ENCODE assay signal across 17 mouse cellular contexts in genomic region chr6:147329201-147329600, GRCm38 (mm10).
A peak's percentile ranks its signal among the peaks of the same experiment; 100 is the strongest.
DNase-seq lines count a peak whose midpoint lies in the region; ATAC-seq and TF ChIP-seq lines count a peak whose summit lies in the region.
"Had no signal": no experiment of that assay in that cellular context is flagged by ENCODE, and none has a peak within 500 bp of the region (broad histone marks: within the 10 kb centered on the region; RNA-seq: fewer than 3 reads in every experiment).

No protein-coding gene starts in this region.

- H3K27me3 ChIP-seq in hindbrain, embryonic 11.5 days (ENCODE audit: control insufficient read depth, insufficient read depth, low read length), result no peaks in the 10 kb centered on the region
- no peaks in the 10 kb centered on the region for H3K27me3 ChIP-seq in hindbrain, postnatal 0 days (ENCODE audit: insufficient read depth, low read length)
- H3K27me3 ChIP-seq: stomach, embryonic 15.5 days had no signal

- H3K4me1 ChIP-seq in hindbrain, embryonic 11.5 days (replicated peaks; ENCODE audit: control insufficient read depth, insufficient read depth, low read length), result no peaks in the 10 kb centered on the region
- no peaks in the 10 kb centered on the region for H3K4me1 ChIP-seq in hindbrain, postnatal 0 days (ENCODE audit: insufficient read depth, low read length)
- H3K4me1 ChIP-seq: stomach, embryonic 15.5 days had no signal

- H3K36me3 ChIP-seq in hindbrain, embryonic 11.5 days (ENCODE audit: control insufficient read depth, insufficient read depth, low read length), result no peaks in the 10 kb centered on the region
- no peaks in the 10 kb centered on the region for H3K36me3 ChIP-seq in hindbrain, postnatal 0 days (ENCODE audit: insufficient read depth, low read length)
- H3K36me3 ChIP-seq: stomach, embryonic 15.5 days had no signal

- no peak for ATAC-seq in hindbrain, embryonic 11.5 days (ENCODE audit: low FRiP score)
- no peak for ATAC-seq in hindbrain, postnatal 0 days
- ATAC-seq: hindbrain, embryonic 16.5 days; Patski had no signal

- WGBS in hindbrain, embryonic 11.5 days, result 87% methylated on average over 5 of the region's 5 CpGs
- WGBS in hindbrain, postnatal 0 days, result 76% methylated on average over 5 of the region's 5 CpGs

- H3K27ac ChIP-seq in hindbrain, embryonic 11.5 days (ENCODE audit: low read depth, low read length), result no peak overlapping the region
- H3K27ac ChIP-seq in hindbrain, postnatal 0 days, result no peak overlapping the region
- H3K27ac ChIP-seq: liver, embryonic 14.5 days; macrophage; stomach, embryonic 15.5 days had no signal

- H3K4me2 ChIP-seq in hindbrain, embryonic 11.5 days (replicated peaks; ENCODE audit: low read depth, low read length), result no peak overlapping the region
- no peak overlapping the region for H3K4me2 ChIP-seq in hindbrain, postnatal 0 days (ENCODE audit: low read depth, low read length)
- H3K4me2 ChIP-seq: stomach, embryonic 15.5 days had no signal

- H3K9me3 ChIP-seq in hindbrain, embryonic 11.5 days (ENCODE audit: control insufficient read depth, low read length), result no peaks in the 10 kb centered on the region
- H3K9me3 ChIP-seq in hindbrain, postnatal 0 days (ENCODE audit: low read length), result no peaks in the 10 kb centered on the region
- H3K9me3 ChIP-seq: stomach, embryonic 15.5 days had no signal

- H3K4me3 ChIP-seq in hindbrain, embryonic 11.5 days (ENCODE audit: low read depth, low read length), result no peak overlapping the region
- H3K4me3 ChIP-seq in hindbrain, postnatal 0 days (ENCODE audit: low read length), result no peak overlapping the region
- H3K4me3 ChIP-seq: stomach, embryonic 15.5 days had no signal

- peak; percentile 19 for DNase-seq in cerebellum, adult 9-10 months
- DNase-seq in cerebellum, postnatal 14 days, result no peak
- DNase-seq in frontal cortex, adult 2 months (ENCODE audit: extremely low spot score in 1 of 2, low spot score in 1 of 2), result peak; percentile 70 to 82
- DNase-seq in layer of hippocampus, postnatal 14 days (ENCODE audit: low spot score in 2 of 2), result peak; percentile 64 to 90
- peak; percentile 70 to 86 for DNase-seq in right cerebral cortex, postnatal 10 days (ENCODE audit: low spot score in 2 of 2)
- no peak for DNase-seq in hindbrain, embryonic 11.5 days (ENCODE audit: low spot score)
- no peak for DNase-seq in hindbrain, postnatal 0 days (ENCODE audit: low spot score)
- DNase-seq in adrenal gland, postnatal 36 days, result no peak
- DNase-seq: adrenal gland, adult 8-10 months; cerebellum, adult 18-20 months; kidney, adult 9 months; midbrain, embryonic 14.5 days had no signal

- H3K9ac ChIP-seq in hindbrain, embryonic 11.5 days (ENCODE audit: low read depth, low read length), result no peak overlapping the region
- no peak overlapping the region for H3K9ac ChIP-seq in hindbrain, postnatal 0 days (replicated peaks; ENCODE audit: low read length)
- H3K9ac ChIP-seq: liver, embryonic 14.5 days; stomach, embryonic 15.5 days had no signal

- no peak for TF ChIP-seq CTCF in hindbrain, postnatal 0 days (IDR thresholded peaks at IDR 0.05; ENCODE audit: low read depth)

Comparison
In these comparisons a context has a peak if more than half of its experiments do, and no peak if none do; other contexts are left out.
1. DNase-seq: peak in cerebellum, adult 9-10 months (single experiment), frontal cortex, adult 2 months (2 of 2), layer of hippocampus, postnatal 14 days (2 of 2) and right cerebral cortex, postnatal 10 days (2 of 2); none in cerebellum, postnatal 14 days (0 of 2), hindbrain, embryonic 11.5 days (single experiment), hindbrain, postnatal 0 days (single experiment) and adrenal gland, postnatal 36 days (0 of 2).